Mouse (Mus musculus) megakaryocyte, embryonic 14.5 days (primary cell): ENCODE data around the gene Ankrd17.
A peak's percentile ranks its signal among the peaks of the same experiment; 100 is the strongest.

Source experiments
- FLI1 ChIP-seq: IDR thresholded peaks from 2 replicates; pipeline ENCODE4 v1.6.1; 2012; ENCODE audit warnings: low read length, inconsistent platforms, mixed read lengths
- GATA1 ChIP-seq: IDR thresholded peaks from 3 replicates; pipeline ENCODE4 v1.6.1; 2012; ENCODE audit warnings: mixed read lengths, low read length, inconsistent platforms, borderline replicate concordance

GRCm38 (mm10) chr5:90339129-90339952, 27.0 kb downstream of the Ankrd17 start:
- TF ChIP-seq GATA1 (0 out of 3 replicates have a peak, but pooled peaks have one; percentile 14), FLI1 (no peak)
